Mouse (Mus musculus) stomach, postnatal 0 days (tissue): ENCODE results near the gene Fkbp5.

ENCODE experiments used
- CTCF ChIP-seq: IDR thresholded peaks from 2 replicates; pipeline ENCODE4 v1.5.1; 2016; ENCODE audit warnings: antibody characterized with exemption, low read depth, mild to moderate bottlenecking, moderate library complexity
- EP300 ChIP-seq: optimal IDR thresholded peaks from 2 replicates; pipeline ENCODE3; 2016; ENCODE audit warnings: antibody characterized with exemption

- TF ChIP-seq EP300 (no peak), CTCF (no peak)
These were observed 5.4 kb downstream of the Fkbp5 start for GRCm38 (mm10) chr17:28511616-28512541.
